Comparison of ENCODE assay signal across 8 mouse cellular contexts in genomic region chr2:34826460-34827231, GRCm38 (mm10). TPM values are rescaled to one million over a fixed set of nuclear protein-coding genes. Genes with fewer than 3 reads are reported as not detected.
DNase-seq lines count a peak whose midpoint lies in the region; ATAC-seq and TF ChIP-seq lines count a peak whose summit lies in the region.

No protein-coding gene starts in this region.

- TF ChIP-seq EP300 in stomach, postnatal 0 days (optimal IDR thresholded peaks at IDR 0.05) = no peak

- peaks cover 22% of the 10 kb centered on the region for H3K4me1 ChIP-seq in kidney, embryonic 15.5 days
- H3K4me1 ChIP-seq in heart, embryonic 16.5 days (ENCODE audit: control insufficient read depth, insufficient read depth, low read length) = peaks cover 13% of the 10 kb centered on the region
- peaks cover 50% of the 10 kb centered on the region for H3K4me1 ChIP-seq in liver, embryonic 15.5 days (replicated peaks)
- no peaks in the 10 kb centered on the region; the same call in 1 of the 2 replicates for H3K4me1 ChIP-seq in stomach, postnatal 0 days (replicated peaks; ENCODE audit: control insufficient read depth, insufficient read depth)

- no peak for TF ChIP-seq CTCF in stomach, postnatal 0 days (IDR thresholded peaks at IDR 0.05; ENCODE audit: low read depth)

- H3K9ac ChIP-seq in kidney, embryonic 15.5 days = peak overlapping the region; percentile 96
- H3K9ac ChIP-seq in heart, embryonic 16.5 days (ENCODE audit: low read length) = peak overlapping the region; percentile 98
- H3K9ac ChIP-seq in liver, embryonic 15.5 days = peak overlapping the region; percentile 96
- peak overlapping the region; percentile 94 for H3K9ac ChIP-seq in stomach, postnatal 0 days (ENCODE audit: low read length)

- peak overlapping the region; percentile 89 for H3K4me2 ChIP-seq in kidney, embryonic 15.5 days
- peak overlapping the region; percentile 72 for H3K4me2 ChIP-seq in heart, embryonic 16.5 days (ENCODE audit: low read depth, low read length)
- peak overlapping the region; percentile 88 for H3K4me2 ChIP-seq in liver, embryonic 15.5 days
- peak overlapping the region; percentile 60 for H3K4me2 ChIP-seq in stomach, postnatal 0 days (replicated peaks; ENCODE audit: low read depth)

- H3K27me3 ChIP-seq in kidney, embryonic 15.5 days = no peaks in the 10 kb centered on the region
- H3K27me3 ChIP-seq in heart, embryonic 16.5 days (ENCODE audit: control insufficient read depth, insufficient read depth, low read length) = no peaks in the 10 kb centered on the region; the same call in 1 of the 2 replicates
- H3K27me3 ChIP-seq in liver, embryonic 15.5 days = no peaks in the 10 kb centered on the region; the same call in 1 of the 2 replicates
- H3K27me3 ChIP-seq in stomach, postnatal 0 days (ENCODE audit: control insufficient read depth, insufficient read depth, low read length) = no peaks in the 10 kb centered on the region

- 33% methylated on average over 20 of the region's 21 CpGs for WGBS in kidney, embryonic 15.5 days
- WGBS in heart, embryonic 16.5 days = 33% methylated on average over 20 of the region's 21 CpGs
- WGBS in liver, embryonic 15.5 days (ENCODE audit: insufficient replicate concordance) = 35% methylated on average over 20 of the region's 21 CpGs
- 34% methylated on average over 19 of the region's 21 CpGs for WGBS in stomach, postnatal 0 days

- H3K9me3 ChIP-seq in kidney, embryonic 15.5 days (replicated peaks) = 0 out of 2 replicates have a peak, but pooled peaks cover 4% of the 10 kb centered on the region
- H3K9me3 ChIP-seq in heart, embryonic 16.5 days (replicated peaks; ENCODE audit: control insufficient read depth, low read length) = no peaks in the 10 kb centered on the region
- H3K9me3 ChIP-seq in liver, embryonic 15.5 days (replicated peaks) = no peaks in the 10 kb centered on the region
- H3K9me3 ChIP-seq in stomach, postnatal 0 days (ENCODE audit: control insufficient read depth, low read length) = no peaks in the 10 kb centered on the region

- no peak; the same call in 1 of the 2 replicates for ATAC-seq in kidney, embryonic 15.5 days (replicated peaks; ENCODE audit: low FRiP score)
- no peak for ATAC-seq in heart, embryonic 16.5 days (replicated peaks; ENCODE audit: extremely low read depth, insufficient read depth, low FRiP score)
- ATAC-seq in liver, embryonic 15.5 days (ENCODE audit: insufficient read depth) = no peak
- peak; percentile 10; the same call in 1 of the 2 replicates for ATAC-seq in stomach, postnatal 0 days (ENCODE audit: low FRiP score, low TSS enrichment)

- DNase-seq in kidney, postnatal 25 days = no peak
- DNase-seq in c-Kit-positive CD71-positive TER-119-positive erythroid progenitor cells, embryonic 14.5 days (ENCODE audit: low spot score) = peak; percentile 58
- peak; percentile 31 for DNase-seq in stomach, postnatal 0 days (ENCODE audit: low spot score)
- DNase-seq in layer of hippocampus, postnatal 10 days (ENCODE audit: low spot score in 2 of 2) = no peak
- DNase-seq in T-cell, adult 2 months (ENCODE audit: low spot score) = no peak

- peaks cover 17% of the 10 kb centered on the region for H3K36me3 ChIP-seq in kidney, embryonic 15.5 days
- peaks cover 8% of the 10 kb centered on the region; the same call in 1 of the 2 replicates for H3K36me3 ChIP-seq in heart, embryonic 16.5 days (ENCODE audit: control insufficient read depth, insufficient read depth)
- H3K36me3 ChIP-seq in liver, embryonic 15.5 days (replicated peaks) = peaks cover 16% of the 10 kb centered on the region
- 0 out of 2 replicates have a peak, but pooled peaks cover 2% of the 10 kb centered on the region for H3K36me3 ChIP-seq in stomach, postnatal 0 days (ENCODE audit: control insufficient read depth, insufficient read depth, low read length)

- peak overlapping the region; percentile 85 for H3K4me3 ChIP-seq in kidney, embryonic 15.5 days (replicated peaks)
- H3K4me3 ChIP-seq in heart, embryonic 16.5 days (ENCODE audit: low read length) = peak overlapping the region; percentile 100
- H3K4me3 ChIP-seq in liver, embryonic 15.5 days (replicated peaks) = peak overlapping the region; percentile 95
- H3K4me3 ChIP-seq in stomach, postnatal 0 days (ENCODE audit: low read depth, low read length) = peak overlapping the region; percentile 96

- H3K27ac ChIP-seq in kidney, embryonic 15.5 days = peak overlapping the region; percentile 92
- peak overlapping the region; percentile 9; the same call in 1 of the 2 replicates for H3K27ac ChIP-seq in heart, embryonic 16.5 days (ENCODE audit: low read length)
- peak overlapping the region; percentile 94 for H3K27ac ChIP-seq in liver, embryonic 15.5 days (replicated peaks)
- peak overlapping the region; percentile 94 for H3K27ac ChIP-seq in stomach, postnatal 0 days (replicated peaks)

RNA-seq across cellular contexts. Expression of gene Fbxw2, which starts 0.5 kb away (rescaled TPM):
- polyA plus RNA-seq in kidney, embryonic 15.5 days (2015; fragmentation: Nextera tagmentation; extraction: Ambion mirVana) = 79.3 and 82.0 TPM in 2 replicates
- 64.5 and 71.1 TPM in 2 replicates for polyA plus RNA-seq in heart, embryonic 16.5 days (2015; fragmentation: Nextera tagmentation; extraction: Ambion mirVana)
- polyA plus RNA-seq in liver, embryonic 15.5 days (2015; fragmentation: Nextera tagmentation; extraction: Ambion mirVana) = 57.5 and 60.5 TPM in 2 replicates
- 54.2 and 56.3 TPM in 2 replicates for polyA plus RNA-seq in stomach, postnatal 0 days (2015; fragmentation: Nextera tagmentation; extraction: Ambion mirVana)
- 10 to 100 TPM; 88.5 to 89.5 TPM for total RNA-seq in layer of hippocampus, postnatal 10 days (2021)

RNA-seq across cellular contexts. Expression of gene Gm34653, which starts 6.2 kb away (rescaled TPM):
- 0.16 TPM in 1 of 2 replicates, not detected in the other for polyA plus RNA-seq in kidney, embryonic 15.5 days (2015; fragmentation: Nextera tagmentation; extraction: Ambion mirVana)
- not detected in 2 replicates for polyA plus RNA-seq in heart, embryonic 16.5 days (2015; fragmentation: Nextera tagmentation; extraction: Ambion mirVana)
- not detected in 2 replicates for polyA plus RNA-seq in liver, embryonic 15.5 days (2015; fragmentation: Nextera tagmentation; extraction: Ambion mirVana)
- polyA plus RNA-seq in stomach, postnatal 0 days (2015; fragmentation: Nextera tagmentation; extraction: Ambion mirVana) = not detected in 2 replicates
- total RNA-seq in layer of hippocampus, postnatal 10 days (2021) = not detected

RNA-seq across cellular contexts. Expression of gene Rabepk, which starts 26.9 kb away (rescaled TPM):
- 36.3 and 42.8 TPM in 2 replicates for polyA plus RNA-seq in kidney, embryonic 15.5 days (2015; fragmentation: Nextera tagmentation; extraction: Ambion mirVana)
- 26.3 and 26.9 TPM in 2 replicates for polyA plus RNA-seq in heart, embryonic 16.5 days (2015; fragmentation: Nextera tagmentation; extraction: Ambion mirVana)
- 20.1 and 22.3 TPM in 2 replicates for polyA plus RNA-seq in liver, embryonic 15.5 days (2015; fragmentation: Nextera tagmentation; extraction: Ambion mirVana)
- 23.5 and 24.6 TPM in 2 replicates for polyA plus RNA-seq in stomach, postnatal 0 days (2015; fragmentation: Nextera tagmentation; extraction: Ambion mirVana)
- total RNA-seq in layer of hippocampus, postnatal 10 days (2021) = 10 to 100 TPM; 23.8 to 26.1 TPM

RNA-seq across cellular contexts. Expression of gene Cutal, which starts 47.5 kb away (rescaled TPM):
- polyA plus RNA-seq in kidney, embryonic 15.5 days (2015; fragmentation: Nextera tagmentation; extraction: Ambion mirVana) = 10.1 and 10.9 TPM in 2 replicates
- polyA plus RNA-seq in heart, embryonic 16.5 days (2015; fragmentation: Nextera tagmentation; extraction: Ambion mirVana) = 0.20 and 0.32 TPM in 2 replicates
- 8.2 and 8.4 TPM in 2 replicates for polyA plus RNA-seq in liver, embryonic 15.5 days (2015; fragmentation: Nextera tagmentation; extraction: Ambion mirVana)
- 0.55 and 0.81 TPM in 2 replicates for polyA plus RNA-seq in stomach, postnatal 0 days (2015; fragmentation: Nextera tagmentation; extraction: Ambion mirVana)
- total RNA-seq in layer of hippocampus, postnatal 10 days (2021) = under 1 TPM; 0.27 to 0.47 TPM

RNA-seq across cellular contexts. Expression of gene Psmd5, which starts 48.1 kb away (rescaled TPM):
- 116 and 128 TPM in 2 replicates for polyA plus RNA-seq in kidney, embryonic 15.5 days (2015; fragmentation: Nextera tagmentation; extraction: Ambion mirVana)
- 54.0 and 57.4 TPM in 2 replicates for polyA plus RNA-seq in heart, embryonic 16.5 days (2015; fragmentation: Nextera tagmentation; extraction: Ambion mirVana)
- 67.5 and 71.5 TPM in 2 replicates for polyA plus RNA-seq in liver, embryonic 15.5 days (2015; fragmentation: Nextera tagmentation; extraction: Ambion mirVana)
- 55.5 and 55.9 TPM in 2 replicates for polyA plus RNA-seq in stomach, postnatal 0 days (2015; fragmentation: Nextera tagmentation; extraction: Ambion mirVana)
- total RNA-seq in layer of hippocampus, postnatal 10 days (2021) = 10 to 100 TPM; 39.6 to 48.0 TPM

Comparison
In these comparisons a context has a peak if more than half of its experiments do, and no peak if none do; other contexts are left out.
1. H3K27ac ChIP-seq: peak in every context shown above with its lines; median percentile 94 in liver, embryonic 15.5 days; 94 in stomach, postnatal 0 days; 92 in kidney, embryonic 15.5 days; 9 in heart, embryonic 16.5 days.
2. DNase-seq: peak in c-Kit-positive CD71-positive TER-119-positive erythroid progenitor cells, embryonic 14.5 days (single experiment) and stomach, postnatal 0 days (single experiment); none in kidney, postnatal 25 days (0 of 2), layer of hippocampus, postnatal 10 days (0 of 2) and T-cell, adult 2 months (single experiment).
3. Peak in every context shown above with its lines, with median percentiles within 50 percentile points of each other: H3K4me2 ChIP-seq, H3K4me3 ChIP-seq and H3K9ac ChIP-seq.